Mouse (Mus musculus) ES-Bruce4 (cell line): ENCODE measurements at regions not wholly inside any gene's neighbourhood (a gene's known extent, or its start where the extent isn't known, plus 50 kb on each side); places are given as distances from the start of the nearest gene placed in this dataset.

Experiments
- CTCF ChIP-seq: IDR thresholded peaks from one replicate; pipeline ENCODE4 v1.8.1; 2011; ENCODE audit warnings: low read depth, low read length
- POLR2A ChIP-seq: IDR thresholded peaks from one replicate; pipeline ENCODE4 v1.8.1; 2011; ENCODE audit warnings: low read length; ENCODE audit not compliant: insufficient read depth

- TF ChIP-seq CTCF = no peak
- TF ChIP-seq POLR2A = no peak
Observed at GRCm38 (mm10) chr14:99436051-99436450, 137.6 kb downstream of the Klf5 start.
